Mouse (Mus musculus) spleen, postnatal 10 days (tissue): ENCODE measurements around the gene Csf3r.
A peak's percentile ranks its signal among the peaks of the same experiment; 100 is the strongest.
"Not testable (repeated sequence)": the region's sequence is repeated elsewhere in the genome, so short reads cannot be mapped to it uniquely, and the experiment has no call there.

Experiments
- DNase-seq, 2 experiments: peaks; one replicate each; pipeline ENCODE4 v3.0.0; 2021 to 2022; ENCODE audit warnings: low spot score in 2 of 2

Csf3r gene

GRCm38 (mm10) chr4:126024303-126024900 is at the start of gene Csf3r:
Gene Csf3r (plus strand): TSS chr4:126024550.
- DNase-seq, result no peak

DNA sequence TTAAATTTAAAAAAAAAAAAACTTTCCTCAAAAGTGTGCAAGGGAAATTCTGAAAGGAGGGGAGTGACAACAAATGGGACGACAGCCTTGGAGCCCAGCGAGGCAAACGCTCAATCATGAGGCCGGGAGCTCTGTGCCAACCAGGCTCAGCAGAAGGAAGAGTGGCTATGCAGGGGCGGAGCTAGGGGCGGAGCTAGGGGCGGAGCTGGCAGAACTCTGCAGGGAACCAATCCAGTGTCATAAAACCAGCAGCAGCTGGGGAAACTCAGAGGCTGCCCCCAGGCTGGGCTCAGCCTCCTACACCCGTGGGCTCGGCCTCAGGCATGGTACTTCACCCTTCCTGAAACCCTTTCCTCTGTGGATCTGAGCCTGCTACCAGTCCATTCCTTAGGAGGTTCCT is 46.6 kb upstream of the Csf3r start:
- DNase-seq, result peak in 1 of 2 experiments; percentile 34

- DNase-seq, result no peak
These were observed 41.1 kb upstream of the Csf3r start for GRCm38 (mm10) chr4:125983279-125983678.

DNA sequence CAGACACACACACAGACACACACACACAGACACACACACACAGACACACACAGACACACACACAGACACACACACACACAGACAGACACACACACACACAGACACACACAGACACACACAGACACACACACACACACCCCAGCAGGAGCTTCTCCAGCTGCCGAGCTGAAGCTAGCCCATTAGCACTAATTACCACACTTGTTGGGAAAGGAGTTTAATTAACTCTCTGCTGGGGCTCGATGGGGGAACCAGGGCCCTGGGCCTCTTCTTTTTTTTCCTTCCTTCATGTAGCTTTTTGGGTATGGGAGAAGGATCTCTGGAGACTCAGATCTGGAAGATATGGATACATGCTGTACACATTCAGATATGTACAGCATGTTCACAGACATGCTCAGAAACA is 38.6 kb upstream of the Csf3r start:
- DNase-seq, result not testable (repeated sequence)

DNA sequence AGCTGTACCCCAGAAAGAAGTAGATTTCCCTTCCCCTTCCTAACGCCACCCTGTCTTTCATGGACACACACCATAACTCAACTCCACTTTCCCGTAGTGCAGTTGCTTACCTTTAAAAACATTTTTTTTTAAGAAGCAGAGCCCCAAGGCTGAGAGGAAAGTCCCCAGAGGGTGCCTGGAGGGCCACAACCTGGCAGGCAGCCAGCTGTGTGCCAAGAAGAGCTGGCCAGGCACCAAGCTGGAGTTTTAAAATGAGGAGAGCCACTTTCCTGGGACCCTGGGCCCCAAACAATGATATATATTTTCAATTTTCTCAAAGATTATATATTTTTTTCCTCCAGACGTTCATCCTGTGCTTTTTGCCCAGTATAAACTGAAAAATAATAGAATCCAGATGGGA is 37.3 kb upstream of the Csf3r start:
- DNase-seq, result no peak

- no peak for DNase-seq
These were observed 35.3 kb upstream of the Csf3r start for GRCm38 (mm10) chr4:125989061-125989460.

- peak; percentile 51 to 78 for DNase-seq
These were observed 34.2 kb upstream of the Csf3r start for GRCm38 (mm10) chr4:125990143-125990542.

DNA sequence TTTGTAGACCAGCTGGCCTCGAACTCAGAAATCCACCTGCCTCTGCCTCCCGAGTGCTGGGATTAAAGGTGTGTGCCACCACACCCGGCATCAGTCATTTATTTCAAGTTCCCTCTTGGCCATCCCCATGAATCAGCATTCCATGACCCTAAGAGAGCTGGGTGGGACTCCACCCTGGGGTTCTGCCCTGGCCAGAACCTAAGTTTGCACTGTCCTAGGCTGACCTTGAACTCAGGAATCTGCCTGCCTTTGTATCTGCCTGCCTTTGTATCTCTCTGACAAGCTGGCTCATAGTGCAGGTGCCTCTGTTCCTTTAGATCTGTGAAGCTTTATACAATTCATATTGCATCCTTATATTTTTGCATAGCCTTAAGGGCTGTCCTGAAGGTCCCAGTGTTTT is 32.1 kb upstream of the Csf3r start:
- DNase-seq, result no peak

DNA sequence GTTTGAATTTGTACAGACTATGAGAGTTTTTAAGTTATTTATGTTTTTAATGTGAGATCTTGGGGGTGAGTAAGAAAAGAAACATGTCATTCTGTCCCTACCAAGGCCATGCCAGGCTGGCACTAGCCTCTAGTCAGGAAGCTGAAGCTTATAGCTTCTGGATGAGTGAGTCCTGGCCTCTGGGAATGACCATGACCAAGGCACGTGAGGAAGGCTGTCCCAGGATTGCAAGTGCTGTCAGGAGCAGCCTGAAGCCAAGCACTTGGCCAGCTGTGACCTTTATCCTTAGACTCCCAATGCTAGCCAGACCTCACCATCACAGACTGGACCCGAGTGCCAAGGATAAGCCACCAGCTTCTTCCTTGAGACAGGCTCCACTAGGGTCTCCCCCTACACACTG is 31.4 kb upstream of the Csf3r start:
- DNase-seq, result no peak

- peak in 1 of 2 experiments; percentile 59 for DNase-seq
These were observed 27.8 kb upstream of the Csf3r start for GRCm38 (mm10) chr4:125996576-125996975.

DNA sequence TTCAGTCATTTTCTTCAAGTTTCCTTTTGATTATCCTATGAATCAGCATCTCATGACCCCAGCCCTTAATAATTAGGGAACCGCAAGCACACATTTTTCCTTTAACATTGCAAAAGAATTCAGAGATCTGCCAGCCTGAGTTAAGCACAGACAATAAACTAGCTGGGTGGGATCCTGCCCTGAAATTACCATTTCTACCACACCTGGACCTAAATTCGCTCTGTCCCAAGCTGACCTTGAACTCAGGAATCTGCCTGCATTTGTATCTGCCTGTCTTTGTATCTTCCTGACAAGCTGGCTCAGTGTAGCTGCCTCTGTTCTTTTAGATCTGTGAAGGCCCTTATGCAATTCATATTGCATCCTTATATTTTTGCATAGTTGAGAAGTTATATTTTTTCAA is 26.5 kb upstream of the Csf3r start:
- no peak for DNase-seq

DNA sequence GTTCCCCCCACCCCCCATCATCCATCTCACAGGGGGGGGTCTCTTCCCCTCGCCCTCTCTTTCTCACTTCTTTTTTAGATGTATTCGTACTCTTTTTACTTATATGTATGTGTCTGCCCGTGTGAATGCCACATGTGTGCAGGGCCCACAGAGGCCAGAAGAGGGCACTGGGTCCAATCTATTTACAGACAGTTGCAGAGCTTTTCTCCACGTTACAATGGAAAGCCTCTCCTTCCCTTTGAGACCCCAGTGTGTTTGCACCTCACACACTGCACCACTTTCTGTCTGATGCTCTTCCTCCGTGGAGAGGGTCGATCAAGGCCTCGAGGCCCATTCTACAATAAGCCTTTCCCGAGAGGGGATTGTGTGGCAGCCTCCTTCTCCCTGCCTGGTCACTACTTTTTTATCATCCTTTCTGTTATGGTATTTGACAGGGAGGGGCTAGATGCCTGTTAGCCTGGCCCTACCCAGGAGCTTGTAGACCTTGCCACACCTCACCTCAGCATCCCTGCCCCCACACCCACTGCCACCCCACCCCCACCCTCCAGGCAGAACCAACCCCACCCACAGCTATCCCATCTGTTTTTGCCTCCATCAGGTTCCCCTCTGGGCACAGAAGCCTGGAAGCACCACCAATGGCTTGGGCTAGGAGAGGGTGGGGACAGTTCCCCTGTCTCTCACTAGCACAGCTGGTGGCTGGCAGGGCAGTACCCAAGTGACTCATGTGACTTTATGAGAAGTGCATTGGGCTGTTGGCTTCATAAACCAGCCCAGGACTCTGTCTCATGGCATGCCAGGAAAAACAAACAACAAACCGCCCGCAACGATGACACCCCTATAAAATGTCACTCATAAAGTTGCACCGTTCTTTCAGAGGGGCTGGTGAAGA is 22.8 kb upstream of the Csf3r start:
- no peak for DNase-seq

GRCm38 (mm10) chr4:126017676-126018332 is 6.5 kb upstream of the Csf3r start:
- DNase-seq, result peak in 1 of 2 experiments; percentile 37

DNA sequence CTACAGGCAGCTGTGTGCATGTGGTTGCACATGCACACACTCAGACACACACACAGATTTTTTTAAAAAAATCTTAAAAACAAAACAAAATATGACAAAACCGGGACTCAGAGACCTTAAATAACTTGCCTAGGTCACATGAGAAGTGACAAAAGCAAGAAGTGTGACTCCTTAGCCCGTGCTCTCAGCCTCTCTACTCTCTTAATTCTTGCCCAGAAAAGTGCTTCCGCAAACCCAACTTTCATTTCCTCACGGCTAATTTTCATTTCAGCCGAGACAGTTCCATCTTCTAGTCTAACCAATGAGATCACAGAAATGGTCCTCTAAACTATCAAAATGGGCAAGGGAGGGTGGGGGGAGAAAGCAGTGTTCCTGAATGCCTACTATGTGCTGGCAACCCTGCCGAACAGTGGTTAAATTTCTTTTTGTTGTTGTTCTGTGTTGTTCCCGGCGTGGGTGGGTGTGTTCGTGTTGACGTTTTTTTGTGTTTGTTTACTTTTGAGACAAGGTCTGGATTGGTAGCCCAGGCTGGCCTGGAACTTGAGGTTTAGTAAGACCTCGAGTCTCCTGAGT is 5.3 kb upstream of the Csf3r start:
- no peak for DNase-seq

GRCm38 (mm10) chr4:126025801-126026200 is 1.5 kb downstream of the Csf3r start:
- DNase-seq, result no peak

DNA sequence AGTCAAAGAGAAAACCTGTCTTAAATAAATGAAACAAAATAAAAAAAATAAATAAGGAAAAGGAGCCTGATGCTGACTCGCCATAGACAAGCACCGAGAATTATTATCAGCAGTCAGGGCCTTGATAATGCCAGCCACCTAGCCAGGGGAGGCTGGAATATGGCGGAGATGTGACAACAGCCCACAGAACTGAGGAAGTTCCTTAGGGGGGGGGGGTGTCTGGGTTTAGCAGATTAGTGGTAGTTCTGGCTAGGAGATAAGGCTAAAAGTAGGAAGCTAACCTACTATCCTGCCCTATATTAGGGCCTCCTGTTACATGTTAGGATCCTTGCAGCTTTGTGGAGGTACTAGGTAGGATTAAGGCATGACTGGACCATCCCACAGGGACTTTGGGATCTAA is 3.6 kb downstream of the Csf3r start:
- DNase-seq, result no peak

GRCm38 (mm10) chr4:126029042-126029441 is 4.7 kb downstream of the Csf3r start:
- DNase-seq, result no peak

GRCm38 (mm10) chr4:126030705-126031104 is 6.4 kb downstream of the Csf3r start:
- no peak for DNase-seq

DNA sequence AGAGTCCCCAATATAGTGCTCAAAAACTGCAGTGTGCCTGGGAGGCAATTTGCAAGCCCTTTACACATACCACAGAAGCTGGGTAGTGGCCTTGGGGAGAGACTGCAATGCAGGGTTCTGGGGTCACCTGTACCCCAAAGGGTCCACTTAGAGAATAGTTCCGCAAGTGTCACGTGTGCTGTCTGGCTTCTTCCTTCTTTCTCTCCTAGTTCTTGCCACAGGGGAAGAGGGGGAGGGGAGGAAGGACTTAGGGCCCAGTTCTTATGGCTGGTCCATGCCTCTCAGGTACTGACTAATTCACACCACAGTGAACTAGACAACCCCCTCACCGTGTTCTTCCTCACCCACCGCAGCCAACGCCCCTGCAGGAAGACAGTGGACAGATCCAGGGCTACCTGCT is 11.1 kb downstream of the Csf3r start:
- no peak for DNase-seq

DNA sequence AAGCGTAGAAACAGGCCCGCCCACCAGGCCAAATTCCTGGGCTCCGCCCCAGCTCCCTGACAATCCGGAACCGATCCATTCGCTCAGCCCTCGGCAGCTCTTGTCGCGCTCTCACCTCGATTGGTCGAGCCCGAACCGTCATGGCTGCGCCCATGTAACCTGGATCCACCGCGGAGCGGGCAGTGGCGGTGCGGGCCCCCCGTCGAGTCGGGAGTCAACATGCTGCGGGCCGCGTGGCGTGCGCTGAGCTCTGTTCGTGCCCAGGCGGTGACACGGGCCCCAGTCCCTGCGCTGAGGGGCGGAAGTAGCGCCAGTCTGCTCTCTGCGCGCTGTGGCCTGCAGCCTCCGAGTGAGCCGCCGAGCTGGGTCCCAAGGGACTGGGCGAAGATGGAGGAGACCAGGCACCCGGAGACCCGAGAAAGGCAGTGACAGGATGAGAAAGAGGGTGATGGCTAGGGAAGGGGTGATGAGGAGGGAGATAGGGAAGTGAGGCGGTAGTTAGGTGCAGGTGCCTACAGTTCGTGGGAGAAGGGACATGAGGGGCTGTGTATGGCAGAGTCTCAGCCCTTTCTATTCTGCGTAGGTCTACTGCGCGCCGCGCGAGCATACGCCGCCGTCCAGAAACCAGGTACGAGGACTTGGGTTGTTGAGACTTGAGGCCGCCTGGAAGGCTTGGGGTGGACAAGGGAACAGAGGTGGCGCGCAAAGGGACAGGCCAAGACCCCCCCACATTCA is 22.7 kb downstream of the Csf3r start, which contains the start of gene Mrps15:
Gene Mrps15, plus strand, starts transcription at position 75 of the 735 bp plus-strand sequence.
- peak; percentile 60 to 83 for DNase-seq

DNA sequence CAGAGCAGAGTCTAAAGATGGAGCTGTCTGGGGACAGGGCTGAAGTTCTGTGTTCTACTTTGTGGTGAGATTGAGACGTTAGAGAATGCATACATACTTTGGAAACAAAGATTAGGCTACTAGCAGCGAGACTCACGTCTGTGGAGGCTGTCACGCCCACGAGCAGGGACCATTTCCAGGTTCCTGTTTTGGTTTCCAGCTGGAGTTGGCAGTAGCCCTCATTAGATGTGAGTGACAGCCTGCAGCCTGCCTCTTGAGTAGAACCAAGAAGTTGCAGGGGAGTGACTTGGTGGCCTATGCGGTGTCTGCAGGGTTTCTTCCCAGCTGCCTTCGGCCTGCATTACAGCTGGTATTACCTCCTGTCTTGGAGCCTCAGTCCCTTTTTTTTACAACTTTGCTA is 27.3 kb downstream of the Csf3r start:
- DNase-seq, result no peak
